Mouse (Mus musculus) right cerebral cortex, postnatal 36 days (tissue): ENCODE measurements around the gene Mast4.
A peak's percentile ranks its signal among the peaks of the same experiment; 100 is the strongest.

Experiments used
- DNase-seq, 2 experiments: peaks; one replicate each; pipeline ENCODE4 v3.0.0; 2022; ENCODE audit warnings: low spot score in 2 of 2, mixed read lengths in 1 of 2

Gene Mast4

DNA sequence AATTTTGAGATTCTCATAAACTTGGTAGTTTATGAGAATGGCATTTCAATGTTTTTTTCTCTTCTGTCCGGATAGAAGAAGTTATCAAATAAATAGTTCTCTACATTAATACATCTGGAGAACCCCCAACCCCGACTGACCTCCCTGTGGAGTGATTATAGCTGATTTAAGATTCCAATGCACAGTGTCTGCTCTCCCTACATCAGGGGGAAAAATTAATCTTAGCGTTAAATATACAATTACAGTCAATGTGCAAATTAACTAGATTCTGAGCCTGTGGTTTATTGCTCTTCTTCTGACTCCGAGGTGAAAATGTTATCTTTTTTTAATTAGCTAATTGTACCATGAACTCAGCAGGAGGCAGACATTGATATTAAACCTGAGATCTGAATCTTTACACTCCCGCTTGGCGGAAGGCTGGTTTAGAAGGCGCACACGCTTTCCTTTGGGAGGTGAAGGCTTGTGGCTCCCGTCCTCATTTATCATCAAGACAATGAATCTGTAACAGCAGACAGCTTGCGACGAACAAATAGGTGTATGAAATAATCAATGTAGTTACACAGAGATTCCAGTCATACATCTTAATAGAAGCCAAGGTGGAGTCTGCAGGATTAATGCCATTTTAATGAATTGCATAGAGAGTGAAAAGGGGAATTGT, 274.2 kb downstream of the Mast4 start:
- DNase-seq: no peak

DNA sequence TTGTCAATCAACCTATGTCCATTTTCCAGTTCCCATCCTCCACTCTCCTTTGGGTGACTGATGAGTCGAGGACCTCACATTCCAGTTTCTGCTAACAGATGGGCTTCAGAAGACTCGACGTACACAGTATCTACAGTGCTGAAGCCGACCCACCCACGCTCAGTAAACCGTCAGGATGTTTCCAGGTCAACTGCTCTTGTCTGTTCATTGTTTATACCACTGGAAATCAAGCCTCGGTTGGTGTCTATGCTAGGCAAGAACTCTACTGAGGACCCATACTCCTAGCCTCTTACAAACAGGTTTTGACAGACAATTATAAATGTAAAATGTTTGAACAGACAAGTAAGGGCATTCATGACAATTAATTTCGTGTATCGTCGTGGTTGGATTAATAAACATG, 277.8 kb downstream of the Mast4 start:
- DNase-seq: no peak

DNA sequence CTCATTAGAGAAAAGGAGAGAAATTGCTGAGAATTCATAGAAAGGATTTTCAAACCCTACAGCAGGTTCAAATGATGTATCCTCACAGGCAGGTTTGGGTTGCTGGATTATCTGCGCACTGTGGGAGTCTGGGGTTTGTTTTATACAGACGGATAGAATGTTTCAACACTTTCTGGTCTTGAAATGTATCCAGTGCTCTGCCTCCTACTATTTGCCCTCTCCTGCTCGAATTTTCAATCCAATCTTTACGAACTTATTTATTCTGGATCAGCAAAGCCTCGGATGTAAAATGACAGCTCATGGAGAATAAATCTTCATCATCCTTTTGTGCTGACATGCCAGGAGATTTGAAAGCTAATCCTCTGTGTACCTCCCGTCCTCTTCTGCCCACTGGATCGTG, 281.6 kb downstream of the Mast4 start:
- DNase-seq: no peak

DNA sequence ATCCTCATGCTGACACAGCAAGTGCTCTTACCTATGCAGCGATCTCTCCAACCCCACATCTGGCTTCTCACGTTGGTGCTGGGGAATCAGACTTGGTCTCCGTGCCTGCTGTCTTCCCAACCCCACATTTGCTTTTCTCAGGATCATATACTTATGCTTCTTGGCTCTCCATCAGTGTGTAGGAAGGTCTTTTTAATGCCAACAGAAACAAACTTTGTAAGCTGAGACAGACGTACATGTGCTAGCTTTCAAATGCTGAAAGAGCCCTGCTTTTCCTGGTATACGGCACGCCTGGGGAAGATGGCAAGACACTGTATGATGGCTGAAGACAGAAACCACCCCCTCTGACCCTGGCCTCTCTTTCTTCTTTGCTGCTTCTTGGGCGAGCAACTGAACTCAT, 285.3 kb downstream of the Mast4 start:
- no peak for DNase-seq

DNA sequence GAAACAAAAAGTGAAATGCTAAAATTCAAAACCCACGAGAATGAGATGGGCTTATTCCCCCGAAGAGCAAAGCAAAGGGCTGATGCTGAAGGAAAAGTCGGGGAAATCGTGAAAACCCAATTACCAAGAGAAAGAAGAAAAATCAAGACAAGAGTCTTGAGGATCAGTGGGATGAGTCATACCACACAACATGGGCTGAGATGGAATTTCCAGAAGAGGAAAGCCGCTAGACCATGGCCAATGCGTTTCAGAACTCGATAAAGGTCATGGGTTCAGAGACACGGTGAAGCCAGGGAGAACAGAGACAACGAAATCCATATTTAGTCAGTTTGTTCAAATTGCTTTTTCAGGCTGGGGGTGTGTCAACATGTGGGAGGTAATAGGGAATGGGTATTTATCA, 290.6 kb downstream of the Mast4 start:
- DNase-seq: no peak

DNA sequence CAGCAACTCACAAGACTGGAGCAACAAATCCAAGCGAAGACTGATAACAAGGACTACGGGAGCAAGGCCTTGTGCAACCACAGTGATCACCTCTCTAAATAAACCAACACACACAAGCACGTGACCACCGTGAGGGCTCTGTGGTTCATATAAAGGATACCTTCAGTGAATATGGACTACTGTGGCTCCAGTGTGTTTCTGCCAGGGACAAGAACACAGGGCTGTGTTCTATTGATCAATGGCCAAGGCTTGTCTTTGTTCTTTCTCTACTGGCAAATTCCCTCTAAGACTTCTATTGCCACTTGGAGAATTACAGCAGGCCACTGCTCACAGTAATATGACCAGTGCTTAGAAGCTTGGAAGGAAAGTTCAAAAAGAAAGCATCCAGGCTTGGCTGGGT, 291.3 kb downstream of the Mast4 start:
- DNase-seq: no peak

DNA sequence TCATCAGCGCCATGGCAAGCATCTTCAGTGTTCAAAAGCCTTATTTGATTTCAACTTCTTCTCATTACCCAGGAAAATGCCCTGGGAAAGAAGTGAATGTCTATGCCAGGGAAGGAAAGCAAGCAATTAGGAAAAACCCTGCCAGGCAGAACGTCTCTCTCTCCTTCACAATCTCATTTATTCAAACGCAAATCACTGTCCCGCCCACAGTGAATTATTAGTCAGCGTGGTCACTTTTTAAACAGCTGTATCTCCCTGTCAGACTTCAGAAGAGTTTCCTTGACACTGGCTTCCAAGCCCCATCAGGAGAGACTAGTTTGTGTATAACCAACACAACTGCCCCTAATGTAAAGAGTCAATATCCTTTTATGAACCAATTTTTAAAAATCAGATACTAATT, 296.8 kb downstream of the Mast4 start:
- no peak for DNase-seq

DNA sequence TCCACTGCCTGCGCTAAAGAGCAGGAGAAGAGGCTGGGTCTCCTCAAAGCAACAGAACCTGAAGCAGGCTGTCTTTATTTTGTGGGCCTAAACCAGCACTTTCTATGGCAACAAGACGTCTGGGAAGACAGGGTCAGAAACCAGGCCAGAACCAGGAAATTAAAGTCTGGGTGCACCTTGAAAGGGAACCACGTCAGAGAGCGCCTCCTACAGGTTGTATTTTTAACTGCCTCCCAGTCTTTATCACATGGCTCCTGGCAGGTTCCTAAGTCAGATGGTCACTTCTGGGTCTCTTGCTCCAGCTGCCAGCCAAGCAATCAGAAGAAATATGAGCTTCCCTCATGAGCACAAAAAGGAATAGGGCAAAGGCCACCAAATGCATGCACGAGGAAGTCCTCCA, 304.9 kb downstream of the Mast4 start:
- no peak for DNase-seq

DNA sequence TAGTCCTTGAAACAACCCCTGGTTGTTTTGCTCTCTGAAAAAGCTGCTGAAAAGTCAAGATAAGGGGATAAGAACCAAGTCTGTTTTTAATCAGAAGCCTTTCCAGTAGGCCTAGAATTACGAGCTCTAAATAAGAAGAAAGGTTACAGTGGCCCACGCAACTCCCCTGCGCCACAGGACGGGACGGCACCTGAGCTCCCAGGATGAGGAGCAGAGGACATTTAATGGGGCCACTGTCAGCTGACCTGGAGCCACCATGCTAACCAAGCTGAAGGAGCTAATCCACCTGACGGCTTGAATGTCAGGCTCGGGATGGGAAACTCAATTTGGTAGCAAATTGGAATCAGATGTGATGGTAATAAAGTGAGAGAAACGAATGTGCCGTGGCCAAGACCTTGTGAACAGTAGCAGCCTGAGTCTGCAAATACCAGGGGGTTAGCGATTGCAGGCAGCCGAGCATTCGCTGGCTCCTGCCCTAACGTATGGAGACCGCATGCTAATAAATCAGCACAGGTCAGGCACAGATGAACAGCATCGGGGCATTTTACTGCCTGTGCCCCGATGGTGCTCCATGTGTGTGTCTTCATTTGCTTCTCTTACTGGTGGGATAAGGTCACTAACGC, 306.7 kb downstream of the Mast4 start:
- DNase-seq: no peak

DNA sequence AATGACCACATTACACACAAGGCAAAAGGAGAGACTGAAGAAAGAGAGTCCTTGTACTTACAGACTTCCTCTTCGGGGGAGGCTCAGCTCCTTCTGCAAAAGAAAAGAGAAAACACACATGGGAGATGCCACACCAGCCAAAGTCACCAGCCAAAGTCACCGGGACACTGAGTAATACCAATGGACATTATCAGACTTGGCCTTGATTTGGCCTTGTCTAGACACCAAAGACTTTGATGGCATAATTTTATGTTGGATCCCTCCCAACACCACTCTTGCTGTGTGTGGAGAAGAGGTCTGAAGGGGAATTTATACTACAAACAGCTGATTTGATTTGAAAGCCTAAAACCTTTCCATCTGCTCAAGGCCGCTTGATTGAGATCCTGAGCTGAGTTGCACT, 308.8 kb downstream of the Mast4 start:
- no peak for DNase-seq

DNA sequence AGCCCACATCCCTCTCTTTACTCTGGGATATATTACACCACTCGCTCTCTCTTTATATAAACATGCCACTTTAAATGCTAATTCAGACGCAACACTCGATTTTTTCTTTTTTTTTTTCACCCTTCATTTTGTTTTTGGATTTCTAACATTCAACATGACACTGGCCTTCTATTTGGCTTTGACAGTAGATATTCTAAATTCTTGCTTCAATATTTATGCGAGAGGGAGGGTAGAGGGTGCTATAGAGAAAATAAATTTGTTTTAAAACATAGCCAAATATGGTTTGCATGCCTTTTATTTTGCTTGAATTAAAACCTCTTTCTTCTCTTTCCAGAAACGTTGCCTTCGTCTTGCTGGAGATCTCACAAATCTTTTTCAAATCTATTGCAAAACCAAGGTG, 315.8 kb downstream of the Mast4 start:
- no peak for DNase-seq

DNA sequence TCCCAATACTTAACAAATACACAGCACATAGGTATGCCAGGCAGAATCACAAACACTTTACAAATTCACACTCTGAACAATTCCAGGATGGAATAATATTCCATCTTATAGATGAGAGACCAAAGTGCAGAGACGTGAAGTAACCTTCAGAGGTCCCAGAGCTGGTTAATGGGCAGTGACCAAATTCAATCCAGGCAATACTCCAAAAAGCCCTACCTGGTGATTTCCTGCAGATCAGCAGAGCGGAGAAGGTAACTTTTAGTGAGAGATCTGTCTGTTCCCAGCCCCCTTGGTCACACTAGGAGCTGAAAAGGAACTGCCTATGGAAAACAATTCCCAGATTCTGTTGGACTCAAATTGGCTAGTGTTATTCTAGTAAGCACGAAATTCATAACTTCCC, 316.6 kb downstream of the Mast4 start:
- no peak for DNase-seq

DNA sequence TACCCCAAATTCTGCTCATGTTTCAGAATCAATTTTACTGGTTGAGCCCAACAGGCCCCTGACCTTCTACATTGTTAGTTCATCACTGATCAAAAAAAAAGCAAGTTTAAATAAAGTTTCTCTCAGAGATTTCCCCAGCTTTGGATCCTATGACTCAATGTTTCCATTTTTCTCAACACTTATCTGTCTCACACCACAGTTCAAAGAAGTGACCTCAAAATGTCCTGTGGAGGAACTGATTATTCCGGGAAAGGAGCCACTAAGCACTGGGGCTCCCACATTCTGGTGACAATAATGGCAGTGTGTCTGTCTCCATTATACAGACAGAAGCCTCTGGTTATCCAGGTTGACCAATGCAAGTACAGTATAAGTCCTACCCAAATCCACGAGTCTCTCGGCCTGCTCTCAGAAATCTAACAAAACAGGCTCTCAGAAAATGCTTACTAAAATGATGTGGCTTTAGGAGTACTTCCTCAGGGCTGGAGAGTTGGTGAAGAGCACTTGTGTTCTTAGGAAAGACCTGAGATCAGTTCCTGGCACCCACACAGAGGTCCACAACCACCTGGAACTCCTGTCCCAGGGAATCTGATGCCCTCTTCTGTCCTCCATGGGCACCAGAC, 319.1 kb downstream of the Mast4 start:
- DNase-seq: no peak

DNA sequence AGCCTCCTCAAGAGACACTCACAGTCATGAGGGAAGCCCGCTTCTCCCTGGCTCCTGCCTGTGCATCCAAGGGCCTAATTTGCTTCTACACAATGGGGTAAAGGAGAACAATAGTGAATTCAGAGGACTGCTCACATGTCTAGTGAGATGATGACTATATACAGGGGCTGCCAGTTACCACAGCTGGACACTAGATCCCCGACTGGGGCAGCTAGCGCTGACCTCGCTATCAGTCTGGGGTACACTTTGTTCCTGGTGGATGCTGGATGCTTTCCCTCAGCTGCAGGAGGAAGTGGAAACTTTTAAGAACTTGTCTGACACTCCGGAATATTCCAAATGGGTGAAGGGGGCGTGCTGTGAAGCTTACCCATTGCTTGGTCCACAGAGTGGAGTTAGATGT, 319.7 kb downstream of the Mast4 start:
- peak in 1 of 2 experiments; percentile 24 for DNase-seq

DNA sequence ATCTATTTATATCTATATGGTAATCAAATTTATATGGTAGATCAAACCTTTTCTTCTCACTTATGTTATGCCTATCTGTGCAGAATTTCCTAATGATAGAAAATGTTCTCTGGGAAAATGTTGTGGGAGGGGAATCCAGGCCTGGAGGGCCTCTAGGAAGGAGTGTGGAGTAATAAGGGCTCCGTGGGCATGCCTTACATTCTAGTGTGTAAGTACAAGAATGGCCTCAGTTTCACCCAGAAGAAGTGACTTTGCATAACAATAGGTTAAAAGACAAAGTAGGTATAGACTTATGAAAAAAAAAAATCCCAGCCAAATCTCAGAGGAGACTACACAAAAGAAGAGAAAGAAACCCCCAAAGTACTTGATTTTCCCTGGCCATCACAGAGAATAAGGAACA, 320.1 kb downstream of the Mast4 start:
- no peak for DNase-seq

DNA sequence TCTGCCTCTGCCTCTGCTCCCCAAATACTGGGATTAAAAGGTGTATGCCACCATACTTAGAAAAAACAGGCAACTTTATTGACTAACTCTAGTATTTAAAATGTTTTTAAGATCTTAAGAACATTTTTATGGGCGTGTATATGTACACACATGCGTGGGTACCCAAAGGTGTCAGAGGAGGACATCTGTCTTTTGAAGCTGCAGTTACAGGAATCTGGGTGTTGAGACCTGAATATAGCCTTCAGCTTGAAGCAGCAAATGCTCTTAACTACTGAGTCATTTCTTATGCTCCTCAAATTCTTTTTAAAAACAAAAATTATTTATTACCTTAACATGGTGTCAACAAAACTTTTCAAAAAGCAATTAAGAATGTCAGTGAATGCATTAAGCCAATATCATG, 329.1 kb downstream of the Mast4 start:
- no peak for DNase-seq

DNA sequence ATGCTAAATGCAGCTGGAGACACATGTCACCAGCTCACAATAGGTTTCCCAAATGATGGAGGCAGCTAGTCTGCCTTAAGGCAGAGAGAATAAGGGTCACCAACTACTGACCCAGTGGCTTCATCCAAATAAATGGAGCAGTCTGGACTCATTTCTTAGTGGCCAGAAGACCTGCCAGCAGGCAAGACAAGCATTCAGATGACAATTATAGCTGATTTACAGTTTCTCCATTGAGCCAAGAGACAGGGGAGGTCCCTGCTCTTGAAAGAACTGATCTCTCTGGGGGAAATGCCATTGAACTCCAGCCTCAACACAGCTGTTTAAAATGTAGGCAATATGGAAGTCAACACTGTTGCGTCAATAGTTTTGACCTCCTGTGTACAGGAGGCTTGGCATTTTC, 332.5 kb downstream of the Mast4 start:
- no peak for DNase-seq

DNA sequence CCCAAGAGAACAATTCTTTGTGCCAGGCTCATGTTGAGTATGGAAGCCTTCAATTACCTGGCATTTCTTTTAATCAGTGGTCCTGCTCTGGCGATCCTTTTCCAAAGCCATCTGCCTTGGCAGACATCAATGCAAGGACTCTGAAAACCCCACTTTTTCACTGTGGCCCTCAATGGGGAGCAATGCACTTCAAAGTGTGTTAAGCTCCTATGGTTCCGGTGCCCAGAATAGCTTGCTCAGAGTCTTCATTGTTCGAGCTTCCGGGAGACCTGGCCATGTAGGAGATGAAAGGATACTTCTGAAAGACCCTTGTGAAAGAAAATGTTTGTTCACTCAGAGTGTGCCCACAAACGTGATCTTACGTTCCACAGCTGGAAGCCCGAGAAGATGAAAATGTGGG, 333.4 kb downstream of the Mast4 start:
- no peak for DNase-seq

DNA sequence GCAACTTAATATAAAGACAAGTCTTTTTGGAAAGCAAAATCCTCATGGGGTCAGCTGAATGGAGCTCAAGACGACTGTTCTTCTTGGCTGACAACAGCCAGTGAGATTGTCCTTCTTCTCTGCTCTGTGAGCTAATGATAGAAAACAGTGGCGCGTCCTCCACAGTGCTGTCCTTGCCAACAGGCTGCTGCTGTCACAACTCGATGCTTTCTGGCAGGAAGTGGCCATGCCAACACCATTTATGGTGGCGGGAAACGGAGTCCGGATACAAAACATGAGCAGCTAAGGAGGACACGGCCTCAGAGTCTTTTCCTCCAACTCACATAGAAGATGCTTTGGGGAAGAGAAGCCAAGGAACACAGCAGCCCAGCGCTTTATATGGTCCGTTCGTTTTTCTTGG, 340.2 kb downstream of the Mast4 start:
- DNase-seq: no peak

DNA sequence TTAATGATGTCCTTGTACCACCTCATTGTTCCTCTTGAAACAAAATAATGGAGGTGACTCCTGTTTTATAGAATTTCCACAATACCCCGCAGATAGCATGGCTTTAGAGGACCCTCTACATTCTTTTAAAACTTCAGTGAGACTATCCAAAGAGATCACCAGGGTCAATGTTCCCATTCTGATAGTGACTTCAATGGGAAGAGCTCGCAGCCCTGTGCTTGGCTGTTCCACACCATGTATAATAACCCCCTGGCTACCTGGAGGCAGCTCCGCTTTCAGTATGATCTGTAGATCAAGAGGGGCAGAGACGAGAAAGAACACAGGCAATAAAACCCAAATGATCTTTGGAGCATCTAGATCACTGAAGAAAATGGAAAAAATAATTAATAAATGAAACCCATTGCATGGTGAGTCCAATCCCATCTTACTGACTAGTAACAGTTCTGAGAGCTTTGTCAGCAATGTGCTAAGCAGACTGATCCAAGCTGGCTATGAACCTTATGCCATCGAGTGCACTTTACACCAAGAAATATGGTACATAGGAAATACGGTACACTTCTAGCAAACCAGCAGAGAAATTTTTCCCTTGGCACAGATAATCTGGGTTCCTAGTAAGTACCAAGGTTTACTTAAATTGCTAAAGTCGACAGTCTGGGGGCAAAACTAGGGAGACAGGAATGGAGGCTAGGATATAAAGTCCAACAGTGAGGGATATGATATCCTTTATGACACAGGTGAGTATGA, 341.4 kb downstream of the Mast4 start:
- no peak for DNase-seq

DNA sequence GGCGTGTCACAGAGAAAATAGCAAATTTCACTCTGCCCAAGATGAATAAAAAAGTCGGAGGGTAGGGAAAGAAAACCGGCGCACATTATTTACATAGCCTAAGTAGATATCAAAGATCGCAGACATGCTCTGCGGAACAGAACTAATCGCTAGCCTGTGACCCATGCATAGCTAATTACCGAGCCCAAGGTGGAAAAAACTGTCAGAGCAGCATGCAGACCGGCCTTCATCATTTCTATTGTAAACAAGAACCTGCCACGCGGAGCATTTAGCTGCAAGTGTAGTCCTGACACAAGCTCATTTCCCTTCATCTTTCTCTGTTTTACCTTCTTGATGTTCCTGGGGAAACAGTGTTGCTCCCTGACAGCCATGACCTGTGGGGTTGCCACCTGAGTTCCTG, 342.4 kb downstream of the Mast4 start:
- DNase-seq: no peak

DNA sequence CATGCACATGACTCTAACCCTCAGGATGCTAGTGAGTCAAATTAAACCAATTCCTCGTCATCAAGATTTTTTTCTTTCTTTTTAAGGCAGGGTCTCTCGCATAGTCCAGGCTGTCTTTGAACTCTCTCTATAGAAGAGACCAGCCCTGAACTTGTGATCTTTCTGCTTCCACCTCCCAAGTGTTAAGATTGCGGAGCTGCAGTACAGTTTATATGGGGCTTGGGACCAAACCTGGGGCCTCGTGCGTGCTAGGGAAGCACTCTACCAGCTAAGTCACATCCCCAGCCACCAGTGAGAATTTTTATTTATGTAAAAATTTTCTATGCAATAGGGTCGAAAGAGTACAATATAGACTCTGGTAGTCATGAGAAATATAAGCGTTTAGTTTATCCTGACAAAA, 343.1 kb downstream of the Mast4 start:
- DNase-seq: no peak

DNA sequence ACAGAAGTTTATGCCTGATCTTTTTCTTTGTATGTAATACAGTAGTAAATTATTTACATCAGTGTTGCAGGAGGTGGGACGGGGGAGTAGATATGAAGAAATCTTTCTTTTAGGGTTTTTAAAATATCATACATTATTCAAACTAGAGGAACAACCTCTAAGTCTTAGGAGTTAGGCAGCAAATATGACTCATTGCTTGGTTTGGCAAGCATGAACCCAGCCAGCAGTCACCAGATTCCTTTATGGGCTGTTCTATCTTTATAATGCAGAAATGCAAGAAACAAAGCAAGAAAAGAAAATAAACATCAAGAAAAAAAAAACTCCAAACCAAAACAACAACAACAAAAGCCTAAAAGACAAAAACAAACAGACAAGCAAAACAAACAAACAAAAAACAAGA, 344.2 kb downstream of the Mast4 start:
- no peak for DNase-seq
